Comparison of ENCODE assay signal across 9 mouse cellular contexts in the genomic region with DNA sequence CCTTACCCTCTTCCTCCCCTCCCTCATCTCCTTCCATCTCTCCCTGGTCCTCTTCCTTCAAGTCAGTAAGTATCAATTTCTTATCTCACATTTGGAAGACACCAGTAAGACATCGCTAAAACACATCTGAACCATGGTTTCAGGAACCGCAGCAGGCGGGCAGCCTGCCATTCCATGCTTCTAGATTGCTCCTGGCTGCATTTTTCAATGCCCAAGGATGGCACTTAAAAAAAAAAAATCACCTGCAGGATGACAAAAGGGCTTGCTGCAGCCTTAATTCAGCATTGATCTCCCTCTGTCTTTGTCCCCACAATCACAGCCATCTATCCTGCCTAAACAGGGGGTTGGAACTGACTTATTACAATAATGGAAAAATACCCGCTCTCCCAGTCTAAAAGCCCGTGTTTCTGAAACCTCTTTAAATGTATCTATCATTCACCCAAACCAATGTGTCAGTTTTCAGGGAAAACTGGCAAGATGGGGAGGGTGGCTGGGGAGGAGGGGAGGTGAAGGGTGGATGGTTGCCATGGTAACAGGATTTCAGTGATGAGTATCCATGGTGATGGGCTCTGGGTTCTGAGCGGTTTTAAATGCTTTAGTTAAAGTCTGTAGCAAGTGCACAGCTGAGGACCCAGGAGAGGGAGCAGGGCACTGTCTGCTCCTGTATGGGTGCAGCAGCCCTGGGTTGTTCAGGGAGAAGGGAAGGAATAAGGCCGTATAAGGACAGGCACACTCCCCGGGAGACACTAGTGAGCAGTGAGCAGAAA.
A peak's percentile ranks its signal among the peaks of the same experiment; 100 is the strongest.
DNase-seq lines count a peak whose midpoint lies in the region; ATAC-seq lines count a peak whose summit lies in the region.
"Had no signal": no experiment of that assay in that cellular context is flagged by ENCODE, and none has a peak within 500 bp of the region (broad histone marks: within the 10 kb centered on the region; RNA-seq: fewer than 3 reads in every experiment).

No protein-coding gene starts in this region.

- H3K4me3 ChIP-seq in hindbrain, embryonic 14.5 days (replicated peaks; ENCODE audit: low read length), result no peak overlapping the region
- H3K4me3 ChIP-seq in midbrain, embryonic 10.5 days, result no peak overlapping the region
- H3K4me3 ChIP-seq: intestine, embryonic 15.5 days had no signal

- peaks cover 38% of the 10 kb centered on the region for H3K4me1 ChIP-seq in hindbrain, embryonic 14.5 days (replicated peaks; ENCODE audit: control insufficient read depth, insufficient read depth, low read length)
- H3K4me1 ChIP-seq in midbrain, embryonic 10.5 days, result peaks cover 45% of the 10 kb centered on the region

- H3K9me3 ChIP-seq in hindbrain, embryonic 14.5 days (ENCODE audit: control insufficient read depth, low read length), result no peaks in the 10 kb centered on the region
- no peaks in the 10 kb centered on the region for H3K9me3 ChIP-seq in midbrain, embryonic 10.5 days (replicated peaks)
- H3K9me3 ChIP-seq: intestine, embryonic 15.5 days had no signal

- peak; percentile 78 for ATAC-seq in hindbrain, embryonic 14.5 days (ENCODE audit: low FRiP score)
- ATAC-seq: intestine, embryonic 15.5 days had no signal

- H3K27me3 ChIP-seq in hindbrain, embryonic 14.5 days (ENCODE audit: control insufficient read depth, insufficient read depth, low read length), result no peaks in the 10 kb centered on the region
- no peaks in the 10 kb centered on the region for H3K27me3 ChIP-seq in midbrain, embryonic 10.5 days (ENCODE audit: low read depth, poor library complexity, severe bottlenecking)
- H3K27me3 ChIP-seq: intestine, embryonic 15.5 days had no signal

- peak overlapping the region; percentile 50 for H3K9ac ChIP-seq in hindbrain, embryonic 14.5 days
- H3K9ac ChIP-seq: intestine, embryonic 15.5 days had no signal

- DNase-seq in layer of hippocampus, adult 11-12 months (ENCODE audit: low spot score), result peak; percentile 72
- DNase-seq in layer of hippocampus, postnatal 25 days (ENCODE audit: extremely low spot score in 1 of 2, low spot score in 1 of 2), result no peak
- peak; percentile 85 for DNase-seq in hindbrain, embryonic 14.5 days (ENCODE audit: low spot score)
- peak; percentile 71 for DNase-seq in midbrain, embryonic 10.5 days (ENCODE audit: low spot score)
- DNase-seq in right cerebral cortex, postnatal 4 days, result peak; percentile 44
- no peak for DNase-seq in cerebellum, adult 9-10 months
- DNase-seq in adipocyte (ENCODE audit: low spot score), result no peak
- DNase-seq in thymus, postnatal 10 days (ENCODE audit: low spot score in 2 of 2), result no peak

- H3K36me3 ChIP-seq in hindbrain, embryonic 14.5 days (replicated peaks; ENCODE audit: control insufficient read depth, insufficient read depth), result no peaks in the 10 kb centered on the region
- H3K36me3 ChIP-seq in midbrain, embryonic 10.5 days, result no peaks in the 10 kb centered on the region
- H3K36me3 ChIP-seq: intestine, embryonic 15.5 days had no signal

- H3K4me2 ChIP-seq in hindbrain, embryonic 14.5 days (replicated peaks), result peak overlapping the region; percentile 38
- H3K4me2 ChIP-seq: intestine, embryonic 15.5 days had no signal

- WGBS in hindbrain, embryonic 14.5 days, result 24% methylated on average over 8 of the region's 8 CpGs
- WGBS in midbrain, embryonic 10.5 days, result 57% methylated on average over 8 of the region's 8 CpGs

- peak overlapping the region; percentile 95 for H3K27ac ChIP-seq in hindbrain, embryonic 14.5 days
- peak overlapping the region; percentile 75 for H3K27ac ChIP-seq in midbrain, embryonic 10.5 days (replicated peaks)
- H3K27ac ChIP-seq: intestine, embryonic 15.5 days had no signal

Comparison
In these comparisons a context has a peak if more than half of its experiments do, and no peak if none do; other contexts are left out.
1. DNase-seq: peak in layer of hippocampus, adult 11-12 months (single experiment), hindbrain, embryonic 14.5 days (single experiment), midbrain, embryonic 10.5 days (single experiment) and right cerebral cortex, postnatal 4 days (single experiment); none in layer of hippocampus, postnatal 25 days (0 of 2), cerebellum, adult 9-10 months (single experiment), adipocyte (single experiment) and thymus, postnatal 10 days (0 of 2).